Mouse (Mus musculus) gastrocnemius, adult 2 months (tissue): ENCODE data around the gene Tmem262. TPM values are rescaled to one million over a fixed set of nuclear protein-coding genes. Genes with fewer than 3 reads are reported as not detected.
"Not testable (repeated sequence)": the region's sequence is repeated elsewhere in the genome, so short reads cannot be mapped to it uniquely, and the experiment has no call there.

Experiments used
- DNase-seq: peaks from one replicate; pipeline ENCODE4 v3.0.0; 2022
- H3K27ac ChIP-seq: fragments of 200-600 bp; 2 replicates; pipeline ENCODE4 v1.8.1; 2022; ENCODE audit warnings: mild to moderate bottlenecking
- H3K4me3 ChIP-seq: fragments of 200-600 bp; 2 replicates; pipeline ENCODE4 v1.8.1; 2022; ENCODE audit warnings: mild to moderate bottlenecking, moderate library complexity
- CTCF ChIP-seq: fragments of 200-600 bp; IDR thresholded peaks from 2 replicates; pipeline ENCODE4 v1.8.1; 2022; ENCODE audit warnings: antibody characterized with exemption, mild to moderate bottlenecking, moderate library complexity
- intact Hi-C: fragments of 180-260 bp; cut with DNase I; formaldehyde crosslinking; loops from one replicate; pipeline ENCODE4 v1.15.1; 2025
- long read RNA-seq, 2 experiments: library from polyadenylated mRNA; stranded (forward); transcript quantifications; one replicate each; pipeline ENCODE4 v2.0.0; 2021
- total RNA-seq, 2 experiments: library from RNA; stranded (reverse); gene quantifications; 2 replicates each; pipeline ENCODE4 v1.2.3; 2021

Tmem262 gene
- total RNA-seq: not detected
- long read RNA-seq, experiment 1: 0 reads
- long read RNA-seq, experiment 2: 0 reads

GRCm38 (mm10) chr19:6079983-6080480, at the start of gene Tmem262:
Tmem262 (plus strand) TSS chr19:6080033.
- no peak for TF ChIP-seq CTCF
- intact Hi-C loops: no loop called here
- H3K27ac ChIP-seq: no peak within 1 kb of the TSS
- H3K4me3 ChIP-seq: no peak within 1 kb of the TSS
- no peak for DNase-seq

- no peak for DNase-seq
- Histone ChIP-seq H3K4me3 (no peak overlapping the region), H3K27ac (no peak overlapping the region)
- intact Hi-C loops: no loop called here
- no peak for TF ChIP-seq CTCF
These were observed 49.1 kb upstream of the Tmem262 start for GRCm38 (mm10) chr19:6030520-6031280.

GRCm38 (mm10) chr19:6035966-6036585, 43.8 kb upstream of the Tmem262 start:
- intact Hi-C loops: no loop called here
- DNase-seq: no peak
- Histone ChIP-seq H3K27ac (no peak overlapping the region), H3K4me3 (no peak overlapping the region)
- TF ChIP-seq CTCF: no peak

- no peak overlapping the region for H3K27ac ChIP-seq
- no peak overlapping the region for H3K4me3 ChIP-seq
- DNase-seq: no peak
- no peak for TF ChIP-seq CTCF
- intact Hi-C loops: no loop called here
These were observed 42.1 kb upstream of the Tmem262 start for GRCm38 (mm10) chr19:6037695-6038094.

GRCm38 (mm10) chr19:6038326-6038725, 41.5 kb upstream of the Tmem262 start:
- H3K27ac ChIP-seq: no peak overlapping the region
- H3K4me3 ChIP-seq: no peak overlapping the region
- intact Hi-C loops: no loop called here
- TF ChIP-seq CTCF: no peak
- no peak for DNase-seq

- DNase-seq: no peak
- Histone ChIP-seq H3K4me3 (no peak overlapping the region), H3K27ac (no peak overlapping the region)
- peak; percentile 29; the same call in 1 of the 2 replicates for TF ChIP-seq CTCF
- intact Hi-C loops: no loop called here
These were observed 39.8 kb upstream of the Tmem262 start for GRCm38 (mm10) chr19:6040002-6040401.

GRCm38 (mm10) chr19:6042293-6042692, 37.5 kb upstream of the Tmem262 start:
- intact Hi-C loops: no loop called here
- no peak for TF ChIP-seq CTCF
- DNase-seq: no peak
- H3K4me3 ChIP-seq: no peak overlapping the region
- no peak overlapping the region for H3K27ac ChIP-seq

GRCm38 (mm10) chr19:6044102-6044501, 35.7 kb upstream of the Tmem262 start:
- H3K4me3 ChIP-seq, DNase-seq, H3K27ac ChIP-seq, intact Hi-C loops: not testable (repeated sequence)
- peak; percentile 51 for TF ChIP-seq CTCF

- DNase-seq: no peak
- peak overlapping the region; percentile 97 for H3K27ac ChIP-seq
- TF ChIP-seq CTCF: peak; percentile 16; the same call in 1 of the 2 replicates
- peak overlapping the region; percentile 97 for H3K4me3 ChIP-seq
- intact Hi-C loops: loop anchor here (1.0 to 5.0 kb wide), 3 partner anchors 72 to 123 kb away; partner anchors contain the start of genes Cdc42ep2 and Sac3d1
These were observed 34.2 kb upstream of the Tmem262 start for GRCm38 (mm10) chr19:6045366-6046293.

GRCm38 (mm10) chr19:6046294-6047153, 33.3 kb upstream of the Tmem262 start, which contains the start of gene Syvn1:
Syvn1 (plus strand) TSS chr19:6046576.
- DNase-seq: peak; percentile 93
- no peak for TF ChIP-seq CTCF
- intact Hi-C loops: loop anchor here (5.0 kb wide), 2 partner anchors 71 to 124 kb away; partner anchors contain the start of genes Cdc42ep2 and Sac3d1

GRCm38 (mm10) chr19:6047154-6047898, 32.5 kb upstream of the Tmem262 start:
- peak overlapping the region; percentile 97 for H3K27ac ChIP-seq
- no peak for TF ChIP-seq CTCF
- DNase-seq: no peak
- peak overlapping the region; percentile 97 for H3K4me3 ChIP-seq
- intact Hi-C loops: loop anchor here (5.0 kb wide), 2 partner anchors 70 to 125 kb away; partner anchors contain the start of genes Cdc42ep2 and Sac3d1

More at GRCm38 (mm10) chr19:6046294-6047153, 33.3 kb upstream of the Tmem262 start, which contains the start of gene Syvn1:
- Histone ChIP-seq H3K4me3 (peak within 1 kb of the TSS; percentile 97), H3K27ac (peak within 1 kb of the TSS; percentile 97)
